Mouse (Mus musculus): ENCODE data around the gene Cct4.

DNA sequence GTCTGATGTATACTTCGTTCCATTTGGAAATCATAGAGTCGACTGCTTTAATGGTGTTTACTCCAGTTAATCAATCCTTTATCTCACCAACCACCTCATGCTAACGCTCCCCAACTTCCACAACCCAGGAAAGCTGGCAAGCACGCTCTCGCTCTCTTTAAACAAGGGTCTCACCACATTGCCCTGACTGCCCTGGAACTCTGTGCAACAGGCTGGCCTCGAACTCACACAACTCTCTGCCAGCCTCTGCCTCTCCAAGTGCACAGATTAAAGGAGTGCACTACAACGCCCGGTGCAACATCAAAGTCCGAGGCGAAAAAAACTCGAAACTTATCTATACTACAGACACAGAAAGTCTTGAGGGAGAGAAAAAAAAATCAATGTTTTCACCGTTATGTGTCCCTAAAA is 8.8 kb upstream of the Cct4 start:
- TF ChIP-seq HCFC1 (IDR thresholded peaks at IDR 0.05; ENCODE audit: low read depth, low read length), result no peak
- TF ChIP-seq UBTF (IDR thresholded peaks at IDR 0.05; ENCODE audit: low read depth, low read length), result no peak
- TF ChIP-seq USF1 (IDR thresholded peaks at IDR 0.05; ENCODE audit: low read depth, low read length), result no peak
- TF ChIP-seq CTCF (conservative IDR thresholded peaks at IDR 0.05 in 1 of 2, IDR thresholded peaks at IDR 0.05 in 1 of 2; ENCODE audit: low read depth in 2 of 2, low read length in 2 of 2), result no peak
- TF ChIP-seq EP300 (IDR thresholded peaks at IDR 0.05; ENCODE audit: low read length), result no peak
- no peak; the same call in 1 of the 2 replicates for TF ChIP-seq RCOR1 (conservative IDR thresholded peaks at IDR 0.05; ENCODE audit: low read depth, low read length)
- no peak for TF ChIP-seq ZMIZ1 (IDR thresholded peaks at IDR 0.05; ENCODE audit: low read depth, low read length)
